Mouse (Mus musculus): ENCODE measurements at regions not wholly inside any gene's neighbourhood (a gene's known extent, or its start where the extent isn't known, plus 50 kb on each side); places are given as distances from the start of the nearest gene placed in this dataset.

GRCm38 (mm10) chr3:4971496-4971895, 779.1 kb upstream of the Gm8797 start:
- DNase-seq (ENCODE audit: low spot score in 2 of 2), result no peak

- DNase-seq (ENCODE audit: low spot score in 2 of 2), result no peak
Observed at GRCm38 (mm10) chr3:4973278-4973677, 777.3 kb upstream of the Gm8797 start.

GRCm38 (mm10) chr3:4973764-4974163, 776.8 kb upstream of the Gm8797 start:
- no peak for DNase-seq (ENCODE audit: low spot score in 2 of 2)

GRCm38 (mm10) chr3:4974659-4975058, 775.9 kb upstream of the Gm8797 start:
- no peak for DNase-seq (ENCODE audit: low spot score in 2 of 2)

GRCm38 (mm10) chr3:4976344-4976743, 774.3 kb upstream of the Gm8797 start:
- DNase-seq (ENCODE audit: low spot score in 2 of 2), result no peak

- no peak for DNase-seq (ENCODE audit: low spot score in 2 of 2)
Observed at GRCm38 (mm10) chr3:5017742-5018141, 732.9 kb upstream of the Gm8797 start.

All from frontal cortex, postnatal 10 days (tissue).